Mouse (Mus musculus): ENCODE data around the gene Acvr1. TPM values are rescaled to one million over a fixed set of nuclear protein-coding genes. Genes with fewer than 3 reads are reported as not detected.

Acvr1 gene
- polyA plus RNA-seq, 1 experiment from 2014 or later, result 5.9 TPM

DNA sequence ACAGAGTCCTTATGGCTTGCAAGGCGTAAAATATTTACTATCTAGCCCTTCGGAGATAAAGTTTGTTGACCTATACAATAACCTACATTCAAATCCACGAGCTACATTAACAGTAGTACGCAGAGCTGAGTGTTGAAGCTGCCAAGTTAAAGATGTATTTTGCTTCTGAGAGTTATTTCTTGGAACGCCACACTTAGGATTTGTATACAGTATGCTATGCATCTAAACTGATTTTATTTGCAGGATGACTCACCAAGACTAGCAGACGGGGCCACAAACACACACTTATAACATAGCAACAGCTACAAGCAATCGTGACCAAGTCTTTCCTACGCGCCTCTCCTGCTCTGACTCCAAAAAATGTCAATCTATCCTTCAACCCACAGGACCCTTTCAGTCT, 46.2 kb downstream of the Acvr1 start:
- Histone ChIP-seq H3K4me1 (ENCODE audit: control insufficient read depth, insufficient read depth, low read length) (peaks cover 11% of the 10 kb centered on the region; the same call in 1 of the 2 replicates), H3K4me3 (replicated peaks; ENCODE audit: low read length) (no peak overlapping the region), H3K36me3 (ENCODE audit: control insufficient read depth, insufficient read depth, low read length) (no peaks in the 10 kb centered on the region), H3K9ac (ENCODE audit: low read length) (no peak overlapping the region), H3K4me2 (ENCODE audit: low read depth, low read length) (no peak overlapping the region), H3K9me3 (replicated peaks; ENCODE audit: control insufficient read depth, low read length) (no peaks in the 10 kb centered on the region), H3K27me3 (ENCODE audit: control insufficient read depth, insufficient read depth, low read length) (no peaks in the 10 kb centered on the region), H3K27ac (ENCODE audit: low read length) (no peak overlapping the region; the same call in 1 of the 2 replicates)
- ATAC-seq (ENCODE audit: insufficient read depth, low FRiP score), result peak; percentile 70; the same call in 1 of the 2 replicates
- 57% methylated on average over 9 of the region's 9 CpGs for WGBS

DNA sequence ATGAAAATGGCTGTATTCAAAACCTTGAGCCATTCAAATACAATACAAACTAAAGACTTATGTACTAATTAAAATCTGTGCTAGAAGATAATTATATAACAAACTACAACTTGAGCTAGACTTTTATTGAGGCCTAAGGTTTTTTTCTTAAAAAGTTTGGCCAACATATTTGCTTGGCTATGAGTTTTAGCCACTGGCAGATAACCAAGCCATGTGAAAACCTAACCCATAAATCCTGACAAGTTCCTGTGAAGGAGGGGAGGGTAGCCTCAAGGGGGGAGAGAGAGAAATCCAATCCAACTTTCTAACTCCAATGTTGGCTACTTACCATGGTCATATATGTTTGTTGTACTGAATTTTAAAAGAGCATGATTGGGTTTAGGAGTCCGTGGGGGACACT, 48.4 kb downstream of the Acvr1 start:
- no peak overlapping the region for H3K4me2 ChIP-seq (ENCODE audit: low read depth, low read length)
- H3K27ac ChIP-seq (ENCODE audit: low read length), result no peak overlapping the region
- no peaks in the 10 kb centered on the region for H3K27me3 ChIP-seq (ENCODE audit: control insufficient read depth, insufficient read depth, low read length)
- H3K9ac ChIP-seq (ENCODE audit: low read length), result no peak overlapping the region
- no peak for ATAC-seq (ENCODE audit: insufficient read depth, low FRiP score)
- 71% methylated on average over 1 of the region's 1 CpGs for WGBS
- peaks cover 11% of the 10 kb centered on the region for H3K4me1 ChIP-seq (ENCODE audit: control insufficient read depth, insufficient read depth, low read length)
- no peaks in the 10 kb centered on the region for H3K9me3 ChIP-seq (replicated peaks; ENCODE audit: control insufficient read depth, low read length)
- H3K36me3 ChIP-seq (ENCODE audit: control insufficient read depth, insufficient read depth, low read length), result no peaks in the 10 kb centered on the region
- no peak overlapping the region for H3K4me3 ChIP-seq (replicated peaks; ENCODE audit: low read length)

GRCm38 (mm10) chr2:58516920-58517319, 50.0 kb downstream of the Acvr1 start:
- Histone ChIP-seq H3K4me3 (replicated peaks; ENCODE audit: low read length) (no peak overlapping the region), H3K4me1 (ENCODE audit: control insufficient read depth, insufficient read depth, low read length) (peaks cover 12% of the 10 kb centered on the region), H3K4me2 (ENCODE audit: low read depth, low read length) (no peak overlapping the region), H3K27ac (ENCODE audit: low read length) (no peak overlapping the region), H3K9ac (ENCODE audit: low read length) (no peak overlapping the region), H3K36me3 (ENCODE audit: control insufficient read depth, insufficient read depth, low read length) (no peaks in the 10 kb centered on the region), H3K27me3 (ENCODE audit: control insufficient read depth, insufficient read depth, low read length) (no peaks in the 10 kb centered on the region), H3K9me3 (replicated peaks; ENCODE audit: control insufficient read depth, low read length) (no peaks in the 10 kb centered on the region)
- no peak for ATAC-seq (ENCODE audit: insufficient read depth, low FRiP score)
- WGBS, result 57% methylated on average over 6 of the region's 6 CpGs

GRCm38 (mm10) chr2:58516000-58516399, 51.0 kb downstream of the Acvr1 start:
- Histone ChIP-seq H3K4me2 (ENCODE audit: low read depth, low read length) (no peak overlapping the region), H3K36me3 (ENCODE audit: control insufficient read depth, insufficient read depth, low read length) (no peaks in the 10 kb centered on the region), H3K9ac (ENCODE audit: low read length) (no peak overlapping the region), H3K4me3 (replicated peaks; ENCODE audit: low read length) (no peak overlapping the region), H3K4me1 (ENCODE audit: control insufficient read depth, insufficient read depth, low read length) (peaks cover 12% of the 10 kb centered on the region), H3K9me3 (replicated peaks; ENCODE audit: control insufficient read depth, low read length) (no peaks in the 10 kb centered on the region), H3K27me3 (ENCODE audit: control insufficient read depth, insufficient read depth, low read length) (no peaks in the 10 kb centered on the region), H3K27ac (ENCODE audit: low read length) (no peak overlapping the region)
- no peak for ATAC-seq (ENCODE audit: insufficient read depth, low FRiP score)
- WGBS, result 44% methylated on average over 15 of the region's 15 CpGs

- Histone ChIP-seq H3K27ac (ENCODE audit: low read length) (no peak overlapping the region), H3K4me2 (ENCODE audit: low read depth, low read length) (no peak overlapping the region), H3K9me3 (replicated peaks; ENCODE audit: control insufficient read depth, low read length) (no peaks in the 10 kb centered on the region), H3K4me1 (ENCODE audit: control insufficient read depth, insufficient read depth, low read length) (peaks cover 9% of the 10 kb centered on the region), H3K9ac (ENCODE audit: low read length) (no peak overlapping the region), H3K36me3 (ENCODE audit: control insufficient read depth, insufficient read depth, low read length) (no peaks in the 10 kb centered on the region), H3K4me3 (replicated peaks; ENCODE audit: low read length) (no peak overlapping the region), H3K27me3 (ENCODE audit: control insufficient read depth, insufficient read depth, low read length) (no peaks in the 10 kb centered on the region)
- ATAC-seq (ENCODE audit: insufficient read depth, low FRiP score), result no peak
- 93% methylated on average over 11 of the region's 11 CpGs for WGBS
Observed at GRCm38 (mm10) chr2:58514489-58514888, 52.5 kb downstream of the Acvr1 start.

GRCm38 (mm10) chr2:58513212-58513611, 53.7 kb downstream of the Acvr1 start:
- no peak overlapping the region for H3K4me2 ChIP-seq (ENCODE audit: low read depth, low read length)
- no peaks in the 10 kb centered on the region for H3K36me3 ChIP-seq (ENCODE audit: control insufficient read depth, insufficient read depth, low read length)
- no peak overlapping the region for H3K9ac ChIP-seq (ENCODE audit: low read length)
- WGBS, result 72% methylated on average over 3 of the region's 3 CpGs
- H3K27me3 ChIP-seq (ENCODE audit: control insufficient read depth, insufficient read depth, low read length), result no peaks in the 10 kb centered on the region
- H3K9me3 ChIP-seq (replicated peaks; ENCODE audit: control insufficient read depth, low read length), result no peaks in the 10 kb centered on the region
- no peak overlapping the region for H3K27ac ChIP-seq (ENCODE audit: low read length)
- peaks cover 9% of the 10 kb centered on the region for H3K4me1 ChIP-seq (ENCODE audit: control insufficient read depth, insufficient read depth, low read length)
- H3K4me3 ChIP-seq (replicated peaks; ENCODE audit: low read length), result no peak overlapping the region
- no peak for ATAC-seq (ENCODE audit: insufficient read depth, low FRiP score)

DNA sequence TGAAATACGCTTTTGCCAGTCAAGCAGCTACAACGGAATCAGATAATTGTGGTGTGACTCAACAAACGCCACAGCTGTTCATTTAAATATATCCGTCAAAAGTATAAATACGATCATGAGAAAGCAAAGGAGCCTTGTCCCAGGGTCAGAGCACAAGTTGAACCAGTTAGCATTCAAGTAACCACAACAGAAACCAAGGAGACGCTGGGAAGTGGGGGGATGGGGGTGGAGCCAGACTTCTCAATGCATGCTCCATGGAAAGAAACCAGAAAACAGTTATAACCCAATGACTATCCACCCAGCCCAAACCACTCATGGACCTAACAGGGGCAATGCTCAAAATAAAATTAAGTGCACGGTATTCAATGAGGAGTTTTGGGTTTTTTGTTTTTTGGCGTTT, 56.8 kb downstream of the Acvr1 start:
- Histone ChIP-seq H3K27ac (ENCODE audit: low read length) (no peak overlapping the region), H3K9ac (ENCODE audit: low read length) (no peak overlapping the region), H3K4me1 (ENCODE audit: control insufficient read depth, insufficient read depth, low read length) (peaks cover 5% of the 10 kb centered on the region), H3K27me3 (ENCODE audit: control insufficient read depth, insufficient read depth, low read length) (no peaks in the 10 kb centered on the region), H3K4me2 (ENCODE audit: low read depth, low read length) (no peak overlapping the region), H3K36me3 (ENCODE audit: control insufficient read depth, insufficient read depth, low read length) (no peaks in the 10 kb centered on the region), H3K9me3 (replicated peaks; ENCODE audit: control insufficient read depth, low read length) (no peaks in the 10 kb centered on the region), H3K4me3 (replicated peaks; ENCODE audit: low read length) (no peak overlapping the region)
- no peak for ATAC-seq (ENCODE audit: insufficient read depth, low FRiP score)
- WGBS, result 57% methylated on average over 8 of the region's 8 CpGs

- H3K4me2 ChIP-seq (ENCODE audit: low read depth, low read length), result no peak overlapping the region
- no peak overlapping the region for H3K9ac ChIP-seq (ENCODE audit: low read length)
- no peaks in the 10 kb centered on the region for H3K9me3 ChIP-seq (replicated peaks; ENCODE audit: control insufficient read depth, low read length)
- no peak overlapping the region for H3K27ac ChIP-seq (ENCODE audit: low read length)
- 78% methylated on average over 9 of the region's 9 CpGs for WGBS
- H3K4me3 ChIP-seq (replicated peaks; ENCODE audit: low read length), result no peak overlapping the region
- no peaks in the 10 kb centered on the region for H3K4me1 ChIP-seq (ENCODE audit: control insufficient read depth, insufficient read depth, low read length)
- no peak for ATAC-seq (ENCODE audit: insufficient read depth, low FRiP score)
- no peaks in the 10 kb centered on the region for H3K36me3 ChIP-seq (ENCODE audit: control insufficient read depth, insufficient read depth, low read length)
- H3K27me3 ChIP-seq (ENCODE audit: control insufficient read depth, insufficient read depth, low read length), result no peaks in the 10 kb centered on the region
Observed at GRCm38 (mm10) chr2:58505306-58506090, 61.5 kb downstream of the Acvr1 start.

DNA sequence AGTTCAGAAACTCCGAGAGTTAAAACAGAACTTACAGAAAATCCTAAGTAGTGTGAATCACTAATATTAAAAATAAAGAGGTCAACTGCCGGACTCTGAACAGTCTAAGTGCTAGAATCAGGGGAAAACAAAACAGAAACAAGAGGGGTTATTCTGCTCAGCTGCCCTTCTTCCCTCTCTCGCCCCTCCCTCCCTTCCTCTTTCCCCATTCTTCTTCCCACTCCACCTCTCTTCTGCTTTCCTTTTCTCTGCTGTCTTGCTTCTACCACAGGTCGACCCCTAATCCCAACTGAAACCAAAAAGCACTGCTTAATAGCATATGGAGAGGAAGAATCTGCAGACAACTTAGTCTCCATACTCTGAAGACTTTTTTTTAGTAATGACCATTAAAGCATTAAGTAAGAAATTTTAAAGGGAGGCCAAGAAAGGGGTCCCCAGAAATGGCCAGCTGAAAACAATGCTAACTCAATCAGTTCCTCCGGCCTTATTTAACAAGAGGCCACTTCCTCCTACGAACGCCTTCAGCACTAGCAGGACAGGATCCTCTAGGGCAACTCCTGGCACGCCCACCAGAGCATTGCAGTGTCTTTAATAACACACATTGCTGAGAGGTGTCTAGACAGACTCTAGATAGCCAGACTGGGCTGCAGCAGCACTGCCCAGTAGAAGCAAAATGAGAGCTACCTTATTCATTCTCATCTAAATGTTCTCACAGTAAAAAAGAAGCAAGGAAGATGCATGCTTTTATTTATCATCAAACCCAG, 70.1 kb downstream of the Acvr1 start:
- no peak overlapping the region; the same call in 1 of the 2 replicates for H3K4me2 ChIP-seq (ENCODE audit: low read depth, low read length)
- H3K9ac ChIP-seq (ENCODE audit: low read length), result no peak overlapping the region
- H3K27me3 ChIP-seq (ENCODE audit: control insufficient read depth, insufficient read depth, low read length), result no peaks in the 10 kb centered on the region
- peak; percentile 50; the same call in 1 of the 2 replicates for ATAC-seq (ENCODE audit: insufficient read depth, low FRiP score)
- H3K4me1 ChIP-seq (ENCODE audit: control insufficient read depth, insufficient read depth, low read length), result peaks cover 10% of the 10 kb centered on the region
- H3K4me3 ChIP-seq (replicated peaks; ENCODE audit: low read length), result no peak overlapping the region
- 0 out of 2 replicates have a peak overlapping the region, but pooled peaks have one; percentile 7 for H3K27ac ChIP-seq (ENCODE audit: low read length)
- 63% methylated on average over 8 of the region's 8 CpGs for WGBS
- H3K9me3 ChIP-seq (replicated peaks; ENCODE audit: control insufficient read depth, low read length), result no peaks in the 10 kb centered on the region
- peaks cover 2% of the 10 kb centered on the region; the same call in 1 of the 2 replicates for H3K36me3 ChIP-seq (ENCODE audit: control insufficient read depth, insufficient read depth, low read length)
